Mouse (Mus musculus) lung, postnatal 0 days (tissue): ENCODE data around the gene Smtnl1.

Experiments used
- CTCF ChIP-seq: IDR thresholded peaks from 2 replicates; pipeline ENCODE4 v1.5.1; 2016; ENCODE audit warnings: antibody characterized with exemption, mild to moderate bottlenecking
- EP300 ChIP-seq: IDR thresholded peaks from 2 replicates; pipeline ENCODE4 v1.6.1; 2016; ENCODE audit warnings: antibody characterized with exemption, mild to moderate bottlenecking, control low read depth

- TF ChIP-seq CTCF (no peak), EP300 (no peak)
These were observed 32.0 kb downstream of the Smtnl1 start for GRCm38 (mm10) chr2:84790418-84790817.
